Comparison of ENCODE assay signal across 8 mouse cellular contexts in the genomic region with DNA sequence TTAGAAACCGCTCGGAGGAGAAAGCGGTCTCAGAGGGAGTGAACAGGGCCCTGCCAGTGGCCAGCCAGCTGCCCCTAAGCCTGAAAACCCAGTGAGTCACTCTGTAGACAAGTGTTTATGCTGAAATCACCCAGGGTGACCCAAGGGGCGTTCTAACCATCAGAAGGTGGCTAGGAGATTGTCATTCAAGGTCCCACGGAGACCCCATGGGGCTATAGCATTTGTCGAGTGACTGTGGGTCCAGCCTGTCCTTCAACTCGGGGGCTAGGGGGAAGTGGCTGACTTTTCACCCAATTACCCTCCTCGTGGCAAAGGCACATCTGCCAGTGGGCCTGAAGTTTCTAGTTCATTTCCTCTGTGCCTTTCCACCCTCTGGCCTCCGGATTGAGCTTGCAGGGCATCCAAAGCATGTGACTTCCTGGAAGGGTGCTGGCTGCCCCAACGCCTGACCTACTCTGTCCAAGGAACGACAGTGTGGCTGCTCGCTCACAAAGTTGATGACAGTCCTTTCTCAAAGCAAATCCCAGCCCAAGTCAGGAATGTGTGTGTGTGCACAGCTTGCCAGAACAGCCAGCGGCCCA.
DNase-seq lines count a peak whose midpoint lies in the region; ATAC-seq lines count a peak whose summit lies in the region.

No protein-coding gene starts in this region.

- WGBS in embryonic facial prominence, embryonic 12.5 days, result 42% methylated on average over 13 of the region's 13 CpGs
- 28% methylated on average over 13 of the region's 13 CpGs for WGBS in heart, embryonic 11.5 days (ENCODE audit: insufficient replicate concordance)
- WGBS in kidney, embryonic 14.5 days, result 33% methylated on average over 13 of the region's 13 CpGs

- no peaks in the 10 kb centered on the region for H3K27me3 ChIP-seq in embryonic facial prominence, embryonic 12.5 days
- H3K27me3 ChIP-seq in heart, embryonic 11.5 days (ENCODE audit: control insufficient read depth, insufficient read depth, low read length), result no peaks in the 10 kb centered on the region
- H3K27me3 ChIP-seq in kidney, embryonic 14.5 days (ENCODE audit: control insufficient read depth, insufficient read depth, low read length), result no peaks in the 10 kb centered on the region

- no peak overlapping the region for H3K4me3 ChIP-seq in embryonic facial prominence, embryonic 12.5 days
- H3K4me3 ChIP-seq in heart, embryonic 11.5 days (ENCODE audit: low read depth, low read length), result no peak overlapping the region
- no peak overlapping the region for H3K4me3 ChIP-seq in kidney, embryonic 14.5 days (ENCODE audit: low read length)

- peaks cover 18% of the 10 kb centered on the region for H3K4me1 ChIP-seq in embryonic facial prominence, embryonic 12.5 days
- peaks cover 68% of the 10 kb centered on the region for H3K4me1 ChIP-seq in heart, embryonic 11.5 days (ENCODE audit: control insufficient read depth, insufficient read depth, low read length)
- peaks cover 22% of the 10 kb centered on the region for H3K4me1 ChIP-seq in kidney, embryonic 14.5 days (ENCODE audit: control insufficient read depth, insufficient read depth, low read length)

- no peak overlapping the region for H3K9ac ChIP-seq in embryonic facial prominence, embryonic 12.5 days
- H3K9ac ChIP-seq in heart, embryonic 11.5 days (ENCODE audit: low read depth, low read length), result peak overlapping the region; percentile 30
- H3K9ac ChIP-seq in kidney, embryonic 14.5 days (ENCODE audit: low read depth, low read length), result no peak overlapping the region

- intact Hi-C loops in left cerebral cortex, postnatal 14 days (cut with DNase I), result loop anchor here (5.0 kb wide), 3 partner anchors 50 to 75 kb away; partner anchors contain the start of gene Man1c1

- no peak overlapping the region for H3K4me2 ChIP-seq in embryonic facial prominence, embryonic 12.5 days (replicated peaks)
- peak overlapping the region; percentile 6; the same call in 1 of the 2 replicates for H3K4me2 ChIP-seq in heart, embryonic 11.5 days
- no peak overlapping the region for H3K4me2 ChIP-seq in kidney, embryonic 14.5 days (replicated peaks; ENCODE audit: low read depth, low read length)

- ATAC-seq in embryonic facial prominence, embryonic 12.5 days (ENCODE audit: insufficient number of reproducible peaks, insufficient read depth, low FRiP score, low TSS enrichment), result no peak
- ATAC-seq in heart, embryonic 11.5 days (replicated peaks; ENCODE audit: insufficient number of reproducible peaks, low FRiP score, low TSS enrichment), result peak; percentile 19; the same call in 1 of the 2 replicates
- no peak for ATAC-seq in kidney, embryonic 14.5 days (ENCODE audit: low FRiP score, low TSS enrichment)

- no peaks in the 10 kb centered on the region for H3K36me3 ChIP-seq in embryonic facial prominence, embryonic 12.5 days
- H3K36me3 ChIP-seq in heart, embryonic 11.5 days (ENCODE audit: control insufficient read depth, insufficient read depth, low read length), result no peaks in the 10 kb centered on the region
- H3K36me3 ChIP-seq in kidney, embryonic 14.5 days (ENCODE audit: control insufficient read depth, insufficient read depth, low read length), result no peaks in the 10 kb centered on the region

- DNase-seq in left cerebral cortex, postnatal 14 days (ENCODE audit: low spot score in 2 of 2), result peak; percentile 62 to 73
- DNase-seq in left cerebral cortex, adult 11 months (ENCODE audit: low spot score), result no peak
- peak; percentile 86 for DNase-seq in lung, postnatal 10 days
- peak; percentile 89 for DNase-seq in skeletal muscle tissue, adult 2 months (ENCODE audit: low read depth, low spot score)
- no peak for DNase-seq in cerebellum, adult 8-10 months

- H3K27ac ChIP-seq in embryonic facial prominence, embryonic 12.5 days, result peak overlapping the region; percentile 2; the same call in 1 of the 2 replicates
- peak overlapping the region; percentile 89 for H3K27ac ChIP-seq in heart, embryonic 11.5 days (ENCODE audit: low read depth, low read length)
- H3K27ac ChIP-seq in kidney, embryonic 14.5 days (ENCODE audit: low read depth, low read length), result peak overlapping the region; percentile 38; the same call in 1 of the 2 replicates

- no peaks in the 10 kb centered on the region for H3K9me3 ChIP-seq in embryonic facial prominence, embryonic 12.5 days
- H3K9me3 ChIP-seq in heart, embryonic 11.5 days (replicated peaks; ENCODE audit: control insufficient read depth, low read length), result no peaks in the 10 kb centered on the region
- no peaks in the 10 kb centered on the region for H3K9me3 ChIP-seq in kidney, embryonic 14.5 days (ENCODE audit: control insufficient read depth, low read length)

Comparison
In these comparisons a context has a peak if more than half of its experiments do, and no peak if none do; other contexts are left out.
1. DNase-seq: peak in left cerebral cortex, postnatal 14 days (2 of 2), lung, postnatal 10 days (single experiment) and skeletal muscle tissue, adult 2 months (single experiment); none in left cerebral cortex, adult 11 months (single experiment) and cerebellum, adult 8-10 months (single experiment).
2. H3K27ac ChIP-seq: peak in every context shown above with its lines; median percentile 89 in heart, embryonic 11.5 days; 38 in kidney, embryonic 14.5 days; 2 in embryonic facial prominence, embryonic 12.5 days.